Mouse (Mus musculus): ENCODE data around the gene Stap1. TPM values are rescaled to one million over a fixed set of nuclear protein-coding genes. Genes with fewer than 3 reads are reported as not detected.

The Stap1 gene
- polyA plus RNA-seq (2015; fragmentation: Nextera tagmentation; extraction: Ambion mirVana) = 0.29 and 0.49 TPM in 2 replicates

- Histone ChIP-seq H3K9ac (no peak within 1 kb of the TSS), H3K9me3 (no peaks in the 10 kb centered on the region), H3K4me2 (replicated peaks) (no peak within 1 kb of the TSS), H3K4me1 (peaks cover 8% of the 10 kb centered on the region; the same call in 1 of the 2 replicates), H3K27ac (no peak within 1 kb of the TSS), H3K36me3 (no peaks in the 10 kb centered on the region), H3K27me3 (no peaks in the 10 kb centered on the region), H3K4me3 (no peak within 1 kb of the TSS)
- no peak for ATAC-seq (ENCODE audit: low FRiP score, low read depth)
- WGBS = 73% methylated on average over 7 of the region's 7 CpGs
These were observed at the start of gene Stap1 for GRCm38 (mm10) chr5:86071538-86071937. Gene Stap1, plus strand, starts transcription at chr5:86071746.

- peaks cover 51% of the 10 kb centered on the region for H3K36me3 ChIP-seq
- H3K4me3 ChIP-seq = no peak overlapping the region
These were observed 41.7 kb upstream of the Stap1 start for GRCm38 (mm10) chr5:86029820-86030219.

GRCm38 (mm10) chr5:86063501-86063900 is 8.0 kb upstream of the Stap1 start:
- Histone ChIP-seq H3K4me3 (0 out of 2 replicates have a peak overlapping the region, but pooled peaks have one; percentile 75), H3K27me3 (no peaks in the 10 kb centered on the region), H3K9ac (no peak overlapping the region), H3K9me3 (no peaks in the 10 kb centered on the region), H3K36me3 (peaks cover 3% of the 10 kb centered on the region; the same call in 1 of the 2 replicates), H3K4me1 (peaks cover 22% of the 10 kb centered on the region), H3K27ac (no peak overlapping the region), H3K4me2 (replicated peaks) (peak overlapping the region; percentile 69)
- 100% methylated on average over 1 of the region's 1 CpGs for WGBS
- no peak for ATAC-seq (ENCODE audit: low FRiP score, low read depth)

More at GRCm38 (mm10) chr5:86029820-86030219, 41.7 kb upstream of the Stap1 start:
- H3K27ac ChIP-seq = no peak overlapping the region
- ATAC-seq (ENCODE audit: low FRiP score, low read depth) = no peak
- H3K4me2 ChIP-seq (replicated peaks) = no peak overlapping the region
- H3K9ac ChIP-seq = no peak overlapping the region
- no peaks in the 10 kb centered on the region for H3K27me3 ChIP-seq
- H3K4me1 ChIP-seq = no peaks in the 10 kb centered on the region
- H3K9me3 ChIP-seq = no peaks in the 10 kb centered on the region
- 89% methylated on average over 2 of the region's 2 CpGs for WGBS

GRCm38 (mm10) chr5:86065101-86065875 is 6.3 kb upstream of the Stap1 start, which contains the start of gene Cenpc1:
Gene Cenpc1, minus strand, starts transcription at chr5:86065583.
- Histone ChIP-seq H3K27ac (peak within 1 kb of the TSS; percentile 88), H3K4me3 (peak within 1 kb of the TSS; percentile 75), H3K36me3 (no peaks in the 10 kb centered on the region), H3K4me2 (replicated peaks) (peak within 1 kb of the TSS; percentile 69), H3K9ac (peak within 1 kb of the TSS; percentile 78), H3K9me3 (no peaks in the 10 kb centered on the region), H3K27me3 (no peaks in the 10 kb centered on the region), H3K4me1 (peaks cover 22% of the 10 kb centered on the region)
- peak; percentile 96 for ATAC-seq (ENCODE audit: low FRiP score, low read depth)
- under 1% methylated on average over 60 of the region's 60 CpGs for WGBS

- peak; percentile 64 for ATAC-seq (ENCODE audit: low FRiP score, low read depth)
- H3K9me3 ChIP-seq = no peaks in the 10 kb centered on the region
- H3K4me1 ChIP-seq = peaks cover 22% of the 10 kb centered on the region
- H3K27ac ChIP-seq = peak overlapping the region; percentile 52; the same call in 1 of the 2 replicates
- H3K4me2 ChIP-seq (replicated peaks) = peak overlapping the region; percentile 69
- H3K9ac ChIP-seq = peak overlapping the region; percentile 54; the same call in 1 of the 2 replicates
- no peaks in the 10 kb centered on the region for H3K27me3 ChIP-seq
- H3K36me3 ChIP-seq = no peaks in the 10 kb centered on the region
- peak overlapping the region; percentile 75 for H3K4me3 ChIP-seq
- 2% methylated on average over 17 of the region's 17 CpGs for WGBS
These were observed 5.5 kb upstream of the Stap1 start for GRCm38 (mm10) chr5:86065876-86066550.

- peak overlapping the region; percentile 69 for H3K4me2 ChIP-seq (replicated peaks)
- 1% methylated on average over 17 of the region's 17 CpGs for WGBS
- H3K36me3 ChIP-seq = no peaks in the 10 kb centered on the region
- H3K27me3 ChIP-seq = no peaks in the 10 kb centered on the region
- peak overlapping the region; percentile 59 for H3K9ac ChIP-seq
- no peak overlapping the region for H3K27ac ChIP-seq
- H3K9me3 ChIP-seq = no peaks in the 10 kb centered on the region
- H3K4me3 ChIP-seq = peak overlapping the region; percentile 75
- peak; percentile 43 for ATAC-seq (ENCODE audit: low FRiP score, low read depth)
- H3K4me1 ChIP-seq = peaks cover 22% of the 10 kb centered on the region
These were observed 5.0 kb upstream of the Stap1 start for GRCm38 (mm10) chr5:86066551-86066929.

- no peaks in the 10 kb centered on the region for H3K9me3 ChIP-seq
- H3K27ac ChIP-seq = no peak overlapping the region
- H3K36me3 ChIP-seq = no peaks in the 10 kb centered on the region
- H3K27me3 ChIP-seq = no peaks in the 10 kb centered on the region
- WGBS = 83% methylated on average over 3 of the region's 3 CpGs
- no peak overlapping the region for H3K4me2 ChIP-seq (replicated peaks)
- H3K4me3 ChIP-seq = no peak overlapping the region
- ATAC-seq (ENCODE audit: low FRiP score, low read depth) = no peak
- no peak overlapping the region for H3K9ac ChIP-seq
- peaks cover 20% of the 10 kb centered on the region for H3K4me1 ChIP-seq
These were observed 3.1 kb upstream of the Stap1 start for GRCm38 (mm10) chr5:86068451-86068850.

GRCm38 (mm10) chr5:86069121-86069520 is 2.4 kb upstream of the Stap1 start:
- ATAC-seq (ENCODE audit: low FRiP score, low read depth) = no peak
- no peaks in the 10 kb centered on the region for H3K27me3 ChIP-seq
- no peaks in the 10 kb centered on the region for H3K9me3 ChIP-seq
- no peak overlapping the region for H3K9ac ChIP-seq
- peaks cover 13% of the 10 kb centered on the region for H3K4me1 ChIP-seq
- H3K4me3 ChIP-seq = no peak overlapping the region
- WGBS = 74% methylated on average over 6 of the region's 6 CpGs
- no peak overlapping the region for H3K27ac ChIP-seq
- H3K4me2 ChIP-seq (replicated peaks) = no peak overlapping the region
- no peaks in the 10 kb centered on the region for H3K36me3 ChIP-seq

- Histone ChIP-seq H3K27ac (no peak overlapping the region), H3K4me3 (no peak overlapping the region), H3K36me3 (no peaks in the 10 kb centered on the region), H3K4me2 (replicated peaks) (no peak overlapping the region), H3K9me3 (no peaks in the 10 kb centered on the region), H3K9ac (no peak overlapping the region), H3K27me3 (no peaks in the 10 kb centered on the region), H3K4me1 (no peaks in the 10 kb centered on the region)
- 76% methylated on average over 4 of the region's 4 CpGs for WGBS
- no peak for ATAC-seq (ENCODE audit: low FRiP score, low read depth)
These were observed 1.3 kb downstream of the Stap1 start for GRCm38 (mm10) chr5:86072756-86073386.

- 72% methylated on average over 3 of the region's 3 CpGs for WGBS
- Histone ChIP-seq H3K27me3 (no peaks in the 10 kb centered on the region), H3K4me2 (replicated peaks) (no peak overlapping the region), H3K9me3 (no peaks in the 10 kb centered on the region), H3K4me1 (no peaks in the 10 kb centered on the region), H3K9ac (no peak overlapping the region), H3K27ac (no peak overlapping the region), H3K36me3 (no peaks in the 10 kb centered on the region), H3K4me3 (no peak overlapping the region)
- no peak for ATAC-seq (ENCODE audit: low FRiP score, low read depth)
These were observed 7.3 kb downstream of the Stap1 start for GRCm38 (mm10) chr5:86078720-86079334.

GRCm38 (mm10) chr5:86083987-86084386 is 12.4 kb downstream of the Stap1 start:
- no peak for ATAC-seq (ENCODE audit: low FRiP score, low read depth)
- H3K9ac ChIP-seq = no peak overlapping the region
- no peak overlapping the region for H3K4me3 ChIP-seq
- H3K9me3 ChIP-seq = no peaks in the 10 kb centered on the region
- H3K4me1 ChIP-seq = no peaks in the 10 kb centered on the region
- no peak overlapping the region for H3K27ac ChIP-seq
- no peaks in the 10 kb centered on the region for H3K36me3 ChIP-seq
- WGBS = 78% methylated on average over 6 of the region's 6 CpGs
- no peak overlapping the region for H3K4me2 ChIP-seq (replicated peaks)
- H3K27me3 ChIP-seq = no peaks in the 10 kb centered on the region

All from limb, embryonic 13.5 days (tissue).